Mouse (Mus musculus) midbrain, embryonic 10.5 days (tissue): Measurements from ENCODE around the gene Trim38. TPM values are rescaled to one million over a fixed set of nuclear protein-coding genes. Genes with fewer than 3 reads are reported as not detected.
"Not testable (repeated sequence)": the region's sequence is repeated elsewhere in the genome, so short reads cannot be mapped to it uniquely, and the experiment has no call there.

Source experiments
- DNase-seq: peaks from one replicate; pipeline ENCODE4 v3.0.0-alpha.2; 2017; ENCODE audit warnings: low spot score
- H3K27ac ChIP-seq: fragments of 300-500 bp; sonication (generic); replicated peaks from 2 replicates; pipeline ENCODE4 v1.5.1; 2016; ENCODE audit warnings: mild to moderate bottlenecking
- H3K27me3 ChIP-seq: fragments of 300-500 bp; sonication (generic); 2 replicates; pipeline ENCODE4 v1.6.1; 2016; ENCODE audit warnings: low read depth, mild to moderate bottlenecking; ENCODE audit not compliant: poor library complexity, severe bottlenecking
- H3K36me3 ChIP-seq: fragments of 300-500 bp; sonication (generic); 2 replicates; pipeline ENCODE4 v1.6.1; 2016; ENCODE audit warnings: mild to moderate bottlenecking, moderate library complexity
- H3K4me1 ChIP-seq: fragments of 300-500 bp; sonication (generic); 2 replicates; pipeline ENCODE4 v1.6.1; 2016
- H3K4me3 ChIP-seq: fragments of 300-500 bp; sonication (generic); 2 replicates; pipeline ENCODE4 v1.5.1; 2016; ENCODE audit warnings: mild to moderate bottlenecking, moderate library complexity
- H3K9me3 ChIP-seq: fragments of 300-500 bp; sonication (generic); replicated peaks from 2 replicates; pipeline ENCODE4 v1.6.1; 2016; ENCODE audit warnings: mild to moderate bottlenecking
- WGBS: fragments of 180-500 bp; shearing (Covaris S2); methylation state at CpG from one replicate; pipeline ENCODE4 v1.1.7; 2016; 5-methylcytosine and 5-hydroxymethylcytosine counted together
- polyA plus RNA-seq: library from polyadenylated mRNA; unstranded; fragments of >200 nt; fragmentation: Nextera tagmentation; extraction: Ambion mirVana; gene quantifications from 2 replicates; pipeline ENCODE4 v1.2.1, GENCODE M21; 2016

Trim38 gene
- polyA plus RNA-seq: 0.20 TPM in 1 of 2 replicates, not detected in the other

GRCm38 (mm10) chr13:23769613-23770012 lies at the start of gene Trim38:
TSS of gene Trim38 (plus strand) at chr13:23769913.
- not testable (repeated sequence) for H3K27me3 ChIP-seq, H3K4me3 ChIP-seq, H3K27ac ChIP-seq, H3K9me3 ChIP-seq, DNase-seq, H3K36me3 ChIP-seq
- 93% methylated on average over 2 of the region's 2 CpGs for WGBS
- peaks cover 23% of the 10 kb centered on the region for H3K4me1 ChIP-seq

GRCm38 (mm10) chr13:23724239-23724638 lies 45.5 kb upstream of the Trim38 start:
- Histone ChIP-seq H3K4me3 (no peak overlapping the region), H3K27ac (no peak overlapping the region), H3K9me3 (peaks cover 7% of the 10 kb centered on the region; the same call in 1 of the 2 replicates), H3K36me3 (no peaks in the 10 kb centered on the region), H3K4me1 (peaks cover 7% of the 10 kb centered on the region), H3K27me3 (no peaks in the 10 kb centered on the region)
- WGBS: 83% methylated on average over 4 of the region's 4 CpGs
- peak; percentile 3 for DNase-seq

- DNase-seq: peak; percentile 7
- Histone ChIP-seq H3K27me3 (no peaks in the 10 kb centered on the region), H3K9me3 (no peaks in the 10 kb centered on the region), H3K4me1 (peaks cover 7% of the 10 kb centered on the region), H3K36me3 (no peaks in the 10 kb centered on the region), H3K27ac (no peak overlapping the region), H3K4me3 (no peak overlapping the region)
- WGBS: no CpG with 5 or more reads among the region's 1 CpGs
These were observed 44.5 kb upstream of the Trim38 start for GRCm38 (mm10) chr13:23725213-23725612.

- 86% methylated on average over 18 of the region's 18 CpGs for WGBS
- Histone ChIP-seq H3K36me3 (no peaks in the 10 kb centered on the region), H3K9me3 (no peaks in the 10 kb centered on the region), H3K4me3 (no peak overlapping the region), H3K27me3 (no peaks in the 10 kb centered on the region), H3K27ac (no peak overlapping the region), H3K4me1 (peaks cover 7% of the 10 kb centered on the region)
- DNase-seq: peak; percentile 9
These were observed 41.1 kb upstream of the Trim38 start for GRCm38 (mm10) chr13:23728472-23729191.

- H3K4me3 ChIP-seq: no peak overlapping the region
These were observed 40.6 kb upstream of the Trim38 start for GRCm38 (mm10) chr13:23729192-23729525.

GRCm38 (mm10) chr13:23729706-23730105 lies 40.0 kb upstream of the Trim38 start:
- Histone ChIP-seq H3K9me3 (no peaks in the 10 kb centered on the region), H3K4me3 (no peak overlapping the region), H3K36me3 (no peaks in the 10 kb centered on the region), H3K27ac (no peak overlapping the region), H3K27me3 (no peaks in the 10 kb centered on the region), H3K4me1 (peaks cover 3% of the 10 kb centered on the region)
- peak; percentile 6 for DNase-seq
- WGBS: 95% methylated on average over 5 of the region's 5 CpGs

More at GRCm38 (mm10) chr13:23729192-23729525, 40.6 kb upstream of the Trim38 start:
- no peak overlapping the region for H3K27ac ChIP-seq
- WGBS: 91% methylated on average over 9 of the region's 9 CpGs
- peaks cover 6% of the 10 kb centered on the region for H3K4me1 ChIP-seq
- DNase-seq: no peak
- no peaks in the 10 kb centered on the region for H3K36me3 ChIP-seq
- H3K27me3 ChIP-seq: no peaks in the 10 kb centered on the region
- H3K9me3 ChIP-seq: no peaks in the 10 kb centered on the region

GRCm38 (mm10) chr13:23730479-23730878 lies 39.2 kb upstream of the Trim38 start:
- Histone ChIP-seq H3K4me3 (no peak overlapping the region), H3K9me3 (no peaks in the 10 kb centered on the region), H3K27me3 (no peaks in the 10 kb centered on the region), H3K4me1 (no peaks in the 10 kb centered on the region), H3K27ac (0 out of 2 replicates have a peak overlapping the region, but pooled peaks have one; percentile 33), H3K36me3 (no peaks in the 10 kb centered on the region)
- WGBS: 67% methylated on average over 8 of the region's 8 CpGs
- peak; percentile 11 for DNase-seq

GRCm38 (mm10) chr13:23732156-23732804 lies 37.4 kb upstream of the Trim38 start:
- Histone ChIP-seq H3K4me3 (no peak overlapping the region), H3K4me1 (no peaks in the 10 kb centered on the region), H3K9me3 (no peaks in the 10 kb centered on the region), H3K36me3 (no peaks in the 10 kb centered on the region), H3K27me3 (no peaks in the 10 kb centered on the region), H3K27ac (no peak overlapping the region)
- WGBS: 31% methylated on average over 8 of the region's 8 CpGs
- DNase-seq: no peak

- no peaks in the 10 kb centered on the region for H3K36me3 ChIP-seq
- peak overlapping the region; percentile 96; the same call in 1 of the 2 replicates for H3K27ac ChIP-seq
- 81% methylated on average over 5 of the region's 5 CpGs for WGBS
- H3K27me3 ChIP-seq: no peaks in the 10 kb centered on the region
- no peak overlapping the region for H3K4me3 ChIP-seq
- H3K9me3 ChIP-seq: no peaks in the 10 kb centered on the region
- no peak for DNase-seq
- peaks cover 32% of the 10 kb centered on the region for H3K4me1 ChIP-seq
These were observed 32.6 kb upstream of the Trim38 start for GRCm38 (mm10) chr13:23737091-23737490.

GRCm38 (mm10) chr13:23738041-23738440 lies 31.7 kb upstream of the Trim38 start:
- Histone ChIP-seq H3K4me1 (peaks cover 34% of the 10 kb centered on the region), H3K4me3 (peak overlapping the region; percentile 67), H3K9me3 (no peaks in the 10 kb centered on the region), H3K27me3 (no peaks in the 10 kb centered on the region), H3K36me3 (no peaks in the 10 kb centered on the region), H3K27ac (peak overlapping the region; percentile 96)
- 22% methylated on average over 4 of the region's 4 CpGs for WGBS
- no peak for DNase-seq

GRCm38 (mm10) chr13:23738677-23739068 lies 31.0 kb upstream of the Trim38 start, which contains the start of gene Hist1h1c:
TSS of gene Hist1h1c (plus strand) at chr13:23738808.
- H3K4me3 ChIP-seq: peak within 1 kb of the TSS; percentile 67
- H3K4me1 ChIP-seq: peaks cover 34% of the 10 kb centered on the region
- no peaks in the 10 kb centered on the region for H3K9me3 ChIP-seq
- no peaks in the 10 kb centered on the region for H3K27me3 ChIP-seq
- H3K27ac ChIP-seq: peak within 1 kb of the TSS; percentile 96
- under 1% methylated on average over 38 of the region's 38 CpGs for WGBS
- DNase-seq: peak; percentile 91
- no peaks in the 10 kb centered on the region for H3K36me3 ChIP-seq

GRCm38 (mm10) chr13:23739069-23739921 lies 30.4 kb upstream of the Trim38 start:
- Histone ChIP-seq H3K4me3 (peak overlapping the region; percentile 67), H3K4me1 (peaks cover 39% of the 10 kb centered on the region), H3K27me3 (no peaks in the 10 kb centered on the region), H3K36me3 (no peaks in the 10 kb centered on the region), H3K27ac (peak overlapping the region; percentile 96), H3K9me3 (no peaks in the 10 kb centered on the region)
- DNase-seq: peak; percentile 89
- WGBS: under 1% methylated on average over 39 of the region's 39 CpGs
